Mouse (Mus musculus) liver, embryonic 16.5 days (tissue): ENCODE results near the gene Kmt5c. TPM values are rescaled to one million over a fixed set of nuclear protein-coding genes. Genes with fewer than 3 reads are reported as not detected.

ENCODE experiments used
- ATAC-seq: fragments of 200-750 bp; cut with Nextera tagmentation; 2 replicates; pipeline ENCODE4 v1.8.0; 2017; ENCODE audit warnings: low read depth, mild to moderate bottlenecking, moderate number of reproducible peaks, moderate library complexity
- H3K27ac ChIP-seq: fragments of 300-500 bp; sonication (generic); 2 replicates; pipeline ENCODE4 v1.5.1; 2014; ENCODE audit warnings: mild to moderate bottlenecking, low read length
- H3K27me3 ChIP-seq: fragments of 300-500 bp; sonication (generic); 2 replicates; pipeline ENCODE4 v1.6.1; 2014; ENCODE audit warnings: low read depth, low read length, mixed read lengths; ENCODE audit not compliant: control insufficient read depth, insufficient read depth
- H3K36me3 ChIP-seq: fragments of 300-500 bp; sonication (generic); 2 replicates; pipeline ENCODE4 v1.6.1; 2014; ENCODE audit warnings: mild to moderate bottlenecking; ENCODE audit not compliant: control insufficient read depth, insufficient read depth
- H3K4me1 ChIP-seq: fragments of 300-500 bp; sonication (generic); 2 replicates; pipeline ENCODE4 v1.6.1; 2014; ENCODE audit warnings: low read depth, low read length, mixed read lengths; ENCODE audit not compliant: control insufficient read depth
- H3K4me2 ChIP-seq: fragments of 300-500 bp; sonication (generic); 2 replicates; pipeline ENCODE4 v1.6.1; 2014; ENCODE audit warnings: low read depth, low read length, mixed read lengths
- H3K4me3 ChIP-seq: fragments of 300-500 bp; sonication (generic); 2 replicates; pipeline ENCODE4 v1.5.1; 2014; ENCODE audit warnings: low read depth, mild to moderate bottlenecking, low read length
- H3K9ac ChIP-seq: fragments of 300-500 bp; sonication (generic); 2 replicates; pipeline ENCODE4 v1.6.1; 2014; ENCODE audit warnings: low read depth, low read length
- H3K9me3 ChIP-seq: fragments of 300-500 bp; sonication (generic); replicated peaks from 2 replicates; pipeline ENCODE4 v1.6.1; 2016; ENCODE audit warnings: low read length; ENCODE audit not compliant: control insufficient read depth
- WGBS: fragments of 180-500 bp; shearing (Covaris S2); extraction: QIAGEN DNeasy Blood & Tissue Kit; methylation state at CpG from one replicate; pipeline ENCODE4 v1.1.7; 2014; ENCODE audit not compliant: insufficient replicate concordance; 5-methylcytosine and 5-hydroxymethylcytosine counted together
- polyA plus RNA-seq: library from polyadenylated mRNA; unstranded; fragments of >200 nt; fragmentation: Nextera tagmentation; extraction: Ambion mirVana; gene quantifications from 2 replicates; pipeline ENCODE4 v1.2.1, GENCODE M21; 2015

The Kmt5c gene
- polyA plus RNA-seq, 1 experiment from 2014 or later = 47.4 TPM

GRCm38 (mm10) chr7:4777851-4778637 is 38.1 kb downstream of the Kmt5c start:
- Histone ChIP-seq H3K9ac (no peak overlapping the region), H3K4me2 (no peak overlapping the region), H3K36me3 (no peaks in the 10 kb centered on the region), H3K27ac (no peak overlapping the region), H3K4me3 (no peak overlapping the region), H3K9me3 (no peaks in the 10 kb centered on the region), H3K27me3 (peaks cover 75% of the 10 kb centered on the region), H3K4me1 (peaks cover 4% of the 10 kb centered on the region)
- ATAC-seq = no peak
- 11% methylated on average over 20 of the region's 20 CpGs for WGBS

GRCm38 (mm10) chr7:4779921-4780320 is 40.0 kb downstream of the Kmt5c start:
- no peak for ATAC-seq
- peaks cover 64% of the 10 kb centered on the region for H3K27me3 ChIP-seq
- 7% methylated on average over 5 of the region's 5 CpGs for WGBS

DNA sequence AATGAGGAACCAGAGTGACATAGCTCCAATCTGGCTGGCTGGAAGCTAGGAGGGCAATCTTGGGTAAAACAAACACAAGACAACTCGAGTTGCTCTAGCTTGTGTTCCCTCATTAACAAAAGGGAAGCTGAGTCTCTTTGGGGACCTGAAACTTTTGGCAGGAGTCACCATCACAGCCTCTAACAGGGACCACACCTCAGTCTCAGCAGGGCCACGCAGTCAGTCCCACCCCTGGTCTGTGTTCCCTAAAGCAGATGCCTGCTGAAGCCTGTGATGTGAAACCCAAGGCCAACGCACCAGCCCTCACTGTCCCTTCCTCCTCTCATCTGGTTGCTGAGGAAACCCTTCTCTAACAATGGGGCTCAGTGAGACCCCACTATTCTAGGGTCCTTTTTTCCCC is 42.2 kb downstream of the Kmt5c start:
- no peaks in the 10 kb centered on the region for H3K9me3 ChIP-seq
- WGBS = 35% methylated on average over 3 of the region's 3 CpGs
- H3K4me1 ChIP-seq = peaks cover 14% of the 10 kb centered on the region
- H3K27ac ChIP-seq = no peak overlapping the region
- H3K9ac ChIP-seq = no peak overlapping the region
- H3K4me2 ChIP-seq = no peak overlapping the region
- peaks cover 42% of the 10 kb centered on the region for H3K27me3 ChIP-seq
- H3K4me3 ChIP-seq = no peak overlapping the region
- H3K36me3 ChIP-seq = no peaks in the 10 kb centered on the region; the same call in 1 of the 2 replicates
- ATAC-seq = no peak

More at GRCm38 (mm10) chr7:4779921-4780320, 40.0 kb downstream of the Kmt5c start:
- H3K4me3 ChIP-seq = no peak overlapping the region
- no peak overlapping the region for H3K27ac ChIP-seq
- no peaks in the 10 kb centered on the region for H3K9me3 ChIP-seq
- no peak overlapping the region for H3K4me2 ChIP-seq
- H3K9ac ChIP-seq = no peak overlapping the region
- no peaks in the 10 kb centered on the region; the same call in 1 of the 2 replicates for H3K36me3 ChIP-seq
- peaks cover 14% of the 10 kb centered on the region for H3K4me1 ChIP-seq

GRCm38 (mm10) chr7:4782759-4783158 is 42.8 kb downstream of the Kmt5c start, which contains the start of the genes Il11 and Tmem190:
Gene Il11 (minus strand): TSS chr7:4782859.
Gene Tmem190 (plus strand): TSS chr7:4782937.
- ATAC-seq = no peak
- WGBS = 80% methylated on average over 2 of the region's 2 CpGs
- H3K4me1 ChIP-seq = peaks cover 18% of the 10 kb centered on the region
- H3K4me3 ChIP-seq = no peak within 1 kb of the TSS
- H3K4me2 ChIP-seq = no peak within 1 kb of the TSS
- H3K27ac ChIP-seq = no peak within 1 kb of the TSS
- H3K27me3 ChIP-seq = peaks cover 36% of the 10 kb centered on the region
- H3K9me3 ChIP-seq = no peaks in the 10 kb centered on the region
- no peaks in the 10 kb centered on the region; the same call in 1 of the 2 replicates for H3K36me3 ChIP-seq
- H3K9ac ChIP-seq = peak within 1 kb of the TSS; percentile 18; the same call in 1 of the 2 replicates

- H3K27ac ChIP-seq = no peak overlapping the region
- H3K4me3 ChIP-seq = no peak overlapping the region
- 47% methylated on average over 14 of the region's 14 CpGs for WGBS
- H3K27me3 ChIP-seq = peaks cover 26% of the 10 kb centered on the region
- peak overlapping the region; percentile 18; the same call in 1 of the 2 replicates for H3K9ac ChIP-seq
- ATAC-seq = peak; percentile 47
- H3K9me3 ChIP-seq = no peaks in the 10 kb centered on the region
- no peak overlapping the region for H3K4me2 ChIP-seq
- H3K4me1 ChIP-seq = peaks cover 24% of the 10 kb centered on the region
- no peaks in the 10 kb centered on the region; the same call in 1 of the 2 replicates for H3K36me3 ChIP-seq
These were observed 43.9 kb downstream of the Kmt5c start for GRCm38 (mm10) chr7:4783667-4784268.

- 1% methylated on average over 64 of the region's 64 CpGs for WGBS
These were observed 48.9 kb downstream of the Kmt5c start for GRCm38 (mm10) chr7:4788499-4789435.

DNA sequence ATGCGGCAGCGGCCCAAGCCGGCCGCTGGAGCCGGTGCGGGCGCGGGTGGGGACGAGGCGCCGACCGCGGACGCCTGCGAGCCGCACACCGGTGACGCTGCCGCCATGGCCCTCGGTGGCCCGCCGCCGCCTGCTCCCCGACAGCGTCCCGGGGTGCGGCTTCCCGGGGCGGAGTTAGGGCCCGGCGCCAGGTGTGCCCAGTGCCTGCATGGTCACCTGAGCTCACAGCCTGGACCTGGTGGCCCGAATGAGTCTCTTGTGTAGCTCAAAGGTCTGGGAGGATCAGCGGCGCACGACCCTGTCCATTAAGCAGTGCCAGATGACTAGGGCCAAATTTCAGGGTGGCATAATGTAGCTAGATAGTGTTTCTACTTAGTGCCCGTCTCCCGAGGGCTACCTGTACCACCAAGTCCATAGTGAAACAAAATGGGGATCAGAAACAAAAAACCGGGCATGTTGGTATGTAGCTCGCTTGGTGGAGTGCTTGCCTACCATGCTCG is 49.6 kb downstream of the Kmt5c start, which contains the start of gene Tmem238:
Tmem238 (minus strand) TSS at position 221 of the 500 bp plus-strand sequence.
- Histone ChIP-seq H3K27me3 (no peaks in the 10 kb centered on the region), H3K4me1 (peaks cover 35% of the 10 kb centered on the region), H3K9ac (peak within 1 kb of the TSS; percentile 81), H3K27ac (peak within 1 kb of the TSS; percentile 79), H3K4me2 (peak within 1 kb of the TSS; percentile 99), H3K4me3 (peak within 1 kb of the TSS; percentile 78), H3K36me3 (peaks cover 2% of the 10 kb centered on the region), H3K9me3 (no peaks in the 10 kb centered on the region)
- WGBS = 6% methylated on average over 40 of the region's 40 CpGs
- ATAC-seq = peak; percentile 42

More at GRCm38 (mm10) chr7:4788499-4789435, 48.9 kb downstream of the Kmt5c start:
- H3K4me3 ChIP-seq = peak overlapping the region; percentile 78
- ATAC-seq = peak; percentile 28
- peak overlapping the region; percentile 79 for H3K27ac ChIP-seq
- H3K9ac ChIP-seq = peak overlapping the region; percentile 81
- H3K27me3 ChIP-seq = no peaks in the 10 kb centered on the region
- H3K4me1 ChIP-seq = peaks cover 34% of the 10 kb centered on the region
- H3K4me2 ChIP-seq = peak overlapping the region; percentile 99
- no peaks in the 10 kb centered on the region for H3K9me3 ChIP-seq
- H3K36me3 ChIP-seq = no peaks in the 10 kb centered on the region; the same call in 1 of the 2 replicates
